Mouse (Mus musculus) G1E (cell line): Measurements from ENCODE around the gene Ldlr. TPM values are rescaled to one million over a fixed set of nuclear protein-coding genes. Genes with fewer than 3 reads are reported as not detected.
"Not testable (repeated sequence)": the region's sequence is repeated elsewhere in the genome, so short reads cannot be mapped to it uniquely, and the experiment has no call there.

Source experiments
- ATAC-seq: 2 replicates; pipeline ENCODE4 v1.8.0; 2016; ENCODE audit warnings: mild to moderate bottlenecking; ENCODE audit not compliant: insufficient number of reproducible peaks, poor library complexity, low FRiP score, severe bottlenecking; ENCODE audit errors: extremely low read depth
- DNase-seq: peaks from one replicate; pipeline ENCODE4 v3.0.0; 2012; ENCODE audit warnings: low spot score
- H3K27me3 ChIP-seq: 2 replicates; pipeline ENCODE4 v1.6.1; 2012; ENCODE audit warnings: mild to moderate bottlenecking, low read length, inconsistent platforms; ENCODE audit not compliant: insufficient read depth
- H3K36me3 ChIP-seq: replicated peaks from 2 replicates; pipeline ENCODE3; 2012; ENCODE audit warnings: mild to moderate bottlenecking, inconsistent platforms
- H3K4me1 ChIP-seq: 2 replicates; pipeline ENCODE4 v1.6.1; 2012; ENCODE audit warnings: low read depth, low read length, inconsistent platforms, mixed read lengths; ENCODE audit not compliant: insufficient read depth
- H3K4me3 ChIP-seq: 2 replicates; pipeline ENCODE4 v1.5.1; 2012; ENCODE audit warnings: low read depth, mild to moderate bottlenecking, inconsistent platforms, low read length, moderate library complexity, mixed read lengths
- H3K9me3 ChIP-seq: replicated peaks from 2 replicates; pipeline ENCODE4 v1.6.1; 2012; ENCODE audit warnings: inconsistent platforms
- CTCF ChIP-seq: IDR thresholded peaks from 2 replicates; pipeline ENCODE4 v1.5.1; 2012; ENCODE audit warnings: low read depth, low read length, inconsistent platforms, mixed read lengths
- GATA1 ChIP-seq: IDR thresholded peaks from 2 replicates; pipeline ENCODE4 v1.6.1; 2012; ENCODE audit warnings: borderline replicate concordance, low read length, inconsistent platforms, mixed read lengths
- GATA2 ChIP-seq: IDR thresholded peaks from 2 replicates; pipeline ENCODE4 v1.6.1; 2012; ENCODE audit warnings: low read depth, low read length, inconsistent platforms, borderline replicate concordance
- POLR2AphosphoS5 ChIP-seq: IDR thresholded peaks from 2 replicates; pipeline ENCODE4 v1.6.1; 2012; ENCODE audit warnings: low read depth, low read length, inconsistent platforms; ENCODE audit not compliant: insufficient replicate concordance
- TAL1 ChIP-seq: conservative IDR thresholded peaks from 2 replicates; pipeline ENCODE4 v1.6.1; 2012; ENCODE audit warnings: low read depth, low read length, inconsistent platforms, mixed read lengths
- polyA plus RNA-seq: library from polyadenylated mRNA; stranded (reverse); fragments of >175 nt; gene quantifications from 2 replicates; pipeline ENCODE4 v1.2.3, GENCODE M21; 2012
- total RNA-seq, 2 experiments: library from RNA; stranded (forward) in 1 of 2; stranded (reverse) in 1 of 2; fragments of 200-1000 nt in 1 of 2; fragments of >200 nt in 1 of 2; fragmentation: Nextera tagmentation in 1 of 2; gene quantifications; 2 replicates each; pipeline ENCODE4 v1.2.3; 2014 to 2017

Ldlr gene
- total and polyA plus RNA-seq, 3 experiments, result 21.9 to 52.1 (median 37.5) TPM

- H3K4me1 ChIP-seq, result peaks cover 4% of the 10 kb centered on the region
- peaks cover 45% of the 10 kb centered on the region for H3K27me3 ChIP-seq
- no peak for TF ChIP-seq CTCF
- DNase-seq (no peak), ATAC-seq (no peak)
- H3K4me3 ChIP-seq, result no peak overlapping the region
- H3K9me3 ChIP-seq, result no peaks in the 10 kb centered on the region
- H3K36me3 ChIP-seq, result no peaks in the 10 kb centered on the region
Observed at GRCm38 (mm10) chr9:21769558-21770183, 46.4 kb downstream of the Ldlr start.

- H3K9me3 ChIP-seq, H3K4me3 ChIP-seq, H3K36me3 ChIP-seq, ATAC-seq, DNase-seq, H3K4me1 ChIP-seq: not testable (repeated sequence)
- peaks cover 36% of the 10 kb centered on the region for H3K27me3 ChIP-seq
Observed at GRCm38 (mm10) chr9:21773396-21773795, 50.1 kb downstream of the Ldlr start.

- Histone ChIP-seq H3K9me3 (no peaks in the 10 kb centered on the region), H3K36me3 (no peaks in the 10 kb centered on the region), H3K4me3 (no peak overlapping the region), H3K4me1 (peaks cover 3% of the 10 kb centered on the region), H3K27me3 (peaks cover 32% of the 10 kb centered on the region)
- ATAC-seq (no peak), DNase-seq (no peak)
- TF ChIP-seq GATA2, result no peak
- no peak for TF ChIP-seq TAL1
- no peak for TF ChIP-seq GATA1
- TF ChIP-seq CTCF, result no peak
- TF ChIP-seq POLR2AphosphoS5, result no peak
Observed at GRCm38 (mm10) chr9:21774353-21774752, 51.1 kb downstream of the Ldlr start.

- H3K9me3 ChIP-seq, result no peaks in the 10 kb centered on the region
- DNase-seq, result no peak
- no peaks in the 10 kb centered on the region for H3K36me3 ChIP-seq
- no peak for TF ChIP-seq TAL1
- no peak for TF ChIP-seq GATA2
- TF ChIP-seq GATA1, result no peak
- no peak for TF ChIP-seq POLR2AphosphoS5
- TF ChIP-seq CTCF, result no peak
- H3K4me1 ChIP-seq, result peaks cover 3% of the 10 kb centered on the region
- H3K27me3 ChIP-seq, result peaks cover 32% of the 10 kb centered on the region
- no peak for ATAC-seq
- H3K4me3 ChIP-seq, result no peak overlapping the region
Observed at GRCm38 (mm10) chr9:21777726-21778125, 54.4 kb downstream of the Ldlr start.

- Histone ChIP-seq H3K36me3 (no peaks in the 10 kb centered on the region), H3K27me3 (peaks cover 27% of the 10 kb centered on the region), H3K9me3 (no peaks in the 10 kb centered on the region), H3K4me1 (peaks cover 3% of the 10 kb centered on the region), H3K4me3 (no peak overlapping the region)
- TF ChIP-seq GATA2, result no peak
- TF ChIP-seq GATA1, result no peak
- no peak for TF ChIP-seq CTCF
- no peak for TF ChIP-seq POLR2AphosphoS5
- TF ChIP-seq TAL1, result no peak
- ATAC-seq, result no peak
- DNase-seq, result no peak
Observed at GRCm38 (mm10) chr9:21781657-21782468, 58.6 kb downstream of the Ldlr start.

- ATAC-seq (no peak), DNase-seq (no peak)
- Histone ChIP-seq H3K4me1 (peaks cover 3% of the 10 kb centered on the region), H3K36me3 (no peaks in the 10 kb centered on the region), H3K9me3 (no peaks in the 10 kb centered on the region), H3K27me3 (peaks cover 27% of the 10 kb centered on the region), H3K4me3 (no peak overlapping the region)
- TF ChIP-seq GATA2, result no peak
- TF ChIP-seq GATA1, result no peak
- TF ChIP-seq POLR2AphosphoS5, result no peak
- TF ChIP-seq CTCF, result no peak
- no peak for TF ChIP-seq TAL1
Observed at GRCm38 (mm10) chr9:21784517-21785307, 61.4 kb downstream of the Ldlr start.

GRCm38 (mm10) chr9:21786309-21786708 is 63.0 kb downstream of the Ldlr start:
- not testable (repeated sequence) for ATAC-seq, DNase-seq, H3K4me1 ChIP-seq, H3K36me3 ChIP-seq, H3K4me3 ChIP-seq, H3K9me3 ChIP-seq
- peaks cover 22% of the 10 kb centered on the region for H3K27me3 ChIP-seq
